Mouse (Mus musculus): ENCODE results near the gene Rai14. TPM values are rescaled to one million over a fixed set of nuclear protein-coding genes. Genes with fewer than 3 reads are reported as not detected.

The Rai14 gene
- polyA plus RNA-seq, 1 experiment from 2014 or later: 73.1 TPM

- DNase-seq: no peak
- Histone ChIP-seq H3K9me3 (ENCODE audit: low read depth, low read length) (no peaks in the 10 kb centered on the region), H3K27ac (ENCODE audit: low read depth) (no peak overlapping the region), H3K4me3 (ENCODE audit: low read depth, low read length) (no peak overlapping the region), H3K36me3 (ENCODE audit: insufficient read depth) (no peaks in the 10 kb centered on the region), H3K4me1 (ENCODE audit: insufficient read depth) (peaks cover 13% of the 10 kb centered on the region), H3K4me2 (no peak overlapping the region), H3K27me3 (ENCODE audit: insufficient read depth, low read length) (no peaks in the 10 kb centered on the region), H3K9ac (no peak overlapping the region)
- whole genome bisulfite sequencing: 85% methylated on average over 4 of the region's 4 CpGs
- ATAC-seq (ENCODE audit: insufficient read depth): no peak
- TF ChIP-seq CTCF (IDR thresholded peaks at IDR 0.05; ENCODE audit: low read depth): no peak
These were observed 21.5 kb upstream of the Rai14 start for GRCm38 (mm10) chr15:10735948-10736347.

- H3K4me3 ChIP-seq (ENCODE audit: low read depth, low read length): no peak overlapping the region
- no peak overlapping the region for H3K4me2 ChIP-seq
- no peak overlapping the region for H3K27ac ChIP-seq (ENCODE audit: low read depth)
- TF ChIP-seq CTCF (IDR thresholded peaks at IDR 0.05; ENCODE audit: low read depth): no peak
- ATAC-seq (ENCODE audit: insufficient read depth): no peak
- no peak for DNase-seq
- no peaks in the 10 kb centered on the region for H3K9me3 ChIP-seq (ENCODE audit: low read depth, low read length)
- peaks cover 13% of the 10 kb centered on the region for H3K4me1 ChIP-seq (ENCODE audit: insufficient read depth)
- WGBS: 57% methylated on average over 8 of the region's 8 CpGs
- no peaks in the 10 kb centered on the region for H3K36me3 ChIP-seq (ENCODE audit: insufficient read depth)
- H3K9ac ChIP-seq: no peak overlapping the region
- H3K27me3 ChIP-seq (ENCODE audit: insufficient read depth, low read length): no peaks in the 10 kb centered on the region
These were observed 20.8 kb upstream of the Rai14 start for GRCm38 (mm10) chr15:10735216-10735615.

GRCm38 (mm10) chr15:10731398-10731797, 17.0 kb upstream of the Rai14 start:
- no peak overlapping the region for H3K9ac ChIP-seq
- 70% methylated on average over 3 of the region's 3 CpGs for WGBS
- no peaks in the 10 kb centered on the region for H3K9me3 ChIP-seq (ENCODE audit: low read depth, low read length)
- no peaks in the 10 kb centered on the region for H3K36me3 ChIP-seq (ENCODE audit: insufficient read depth)
- no peak overlapping the region for H3K4me3 ChIP-seq (ENCODE audit: low read depth, low read length)
- H3K27ac ChIP-seq (ENCODE audit: low read depth): no peak overlapping the region
- DNase-seq (no peak), ATAC-seq (ENCODE audit: insufficient read depth) (no peak)
- no peak for TF ChIP-seq CTCF (IDR thresholded peaks at IDR 0.05; ENCODE audit: low read depth)
- no peaks in the 10 kb centered on the region for H3K27me3 ChIP-seq (ENCODE audit: insufficient read depth, low read length)
- H3K4me2 ChIP-seq: no peak overlapping the region
- H3K4me1 ChIP-seq (ENCODE audit: insufficient read depth): no peaks in the 10 kb centered on the region

- no peak for ATAC-seq (ENCODE audit: insufficient read depth)
- Histone ChIP-seq H3K4me3 (ENCODE audit: low read depth, low read length) (no peak overlapping the region), H3K4me1 (ENCODE audit: insufficient read depth) (peaks cover 15% of the 10 kb centered on the region; the same call in 1 of the 2 replicates), H3K27ac (ENCODE audit: low read depth) (no peak overlapping the region), H3K36me3 (ENCODE audit: insufficient read depth) (no peaks in the 10 kb centered on the region), H3K9me3 (ENCODE audit: low read depth, low read length) (no peaks in the 10 kb centered on the region), H3K4me2 (no peak overlapping the region), H3K9ac (no peak overlapping the region), H3K27me3 (ENCODE audit: insufficient read depth, low read length) (no peaks in the 10 kb centered on the region)
- TF ChIP-seq CTCF (IDR thresholded peaks at IDR 0.05; ENCODE audit: low read depth): no peak
- WGBS: 42% methylated on average over 3 of the region's 3 CpGs
- DNase-seq: no peak
These were observed 11.8 kb upstream of the Rai14 start for GRCm38 (mm10) chr15:10726272-10726671.

GRCm38 (mm10) chr15:10724857-10725256, 10.4 kb upstream of the Rai14 start:
- TF ChIP-seq CTCF (IDR thresholded peaks at IDR 0.05; ENCODE audit: low read depth): no peak
- ATAC-seq (ENCODE audit: insufficient read depth): no peak
- DNase-seq: no peak
- H3K9ac ChIP-seq: no peak overlapping the region
- H3K27me3 ChIP-seq (ENCODE audit: insufficient read depth, low read length): no peaks in the 10 kb centered on the region
- peaks cover 15% of the 10 kb centered on the region; the same call in 1 of the 2 replicates for H3K4me1 ChIP-seq (ENCODE audit: insufficient read depth)
- no peak overlapping the region for H3K27ac ChIP-seq (ENCODE audit: low read depth)
- H3K4me2 ChIP-seq: no peak overlapping the region
- no peaks in the 10 kb centered on the region for H3K9me3 ChIP-seq (ENCODE audit: low read depth, low read length)
- H3K4me3 ChIP-seq (ENCODE audit: low read depth, low read length): no peak overlapping the region
- no peaks in the 10 kb centered on the region for H3K36me3 ChIP-seq (ENCODE audit: insufficient read depth)
- 68% methylated on average over 3 of the region's 3 CpGs for WGBS

- WGBS: 36% methylated on average over 1 of the region's 1 CpGs
- H3K4me3 ChIP-seq (ENCODE audit: low read depth, low read length): no peak overlapping the region
- no peak overlapping the region for H3K9ac ChIP-seq
- peaks cover 15% of the 10 kb centered on the region; the same call in 1 of the 2 replicates for H3K4me1 ChIP-seq (ENCODE audit: insufficient read depth)
- no peak overlapping the region for H3K27ac ChIP-seq (ENCODE audit: low read depth)
- peak; percentile 37 for DNase-seq
- no peaks in the 10 kb centered on the region for H3K27me3 ChIP-seq (ENCODE audit: insufficient read depth, low read length)
- peak; percentile 11; the same call in 1 of the 2 replicates for ATAC-seq (ENCODE audit: insufficient read depth)
- no peaks in the 10 kb centered on the region for H3K36me3 ChIP-seq (ENCODE audit: insufficient read depth)
- no peaks in the 10 kb centered on the region for H3K9me3 ChIP-seq (ENCODE audit: low read depth, low read length)
- no peak overlapping the region for H3K4me2 ChIP-seq
- no peak for TF ChIP-seq CTCF (IDR thresholded peaks at IDR 0.05; ENCODE audit: low read depth)
These were observed 9.1 kb upstream of the Rai14 start for GRCm38 (mm10) chr15:10723507-10723906.

GRCm38 (mm10) chr15:10722629-10723339, 8.4 kb upstream of the Rai14 start:
- Histone ChIP-seq H3K36me3 (ENCODE audit: insufficient read depth) (no peaks in the 10 kb centered on the region), H3K4me3 (ENCODE audit: low read depth, low read length) (no peak overlapping the region), H3K27ac (ENCODE audit: low read depth) (no peak overlapping the region), H3K27me3 (ENCODE audit: insufficient read depth, low read length) (no peaks in the 10 kb centered on the region), H3K9me3 (ENCODE audit: low read depth, low read length) (no peaks in the 10 kb centered on the region), H3K4me2 (no peak overlapping the region), H3K9ac (no peak overlapping the region), H3K4me1 (ENCODE audit: insufficient read depth) (peaks cover 15% of the 10 kb centered on the region; the same call in 1 of the 2 replicates)
- TF ChIP-seq CTCF (IDR thresholded peaks at IDR 0.05; ENCODE audit: low read depth): no peak
- peak; percentile 32 for DNase-seq
- 26% methylated on average over 12 of the region's 12 CpGs for WGBS
- no peak for ATAC-seq (ENCODE audit: insufficient read depth)

Measured in lung, embryonic 14.5 days (tissue).